Mouse (Mus musculus): ENCODE data around the gene Tmem190. TPM values are rescaled to one million over a fixed set of nuclear protein-coding genes. Genes with fewer than 3 reads are reported as not detected.
"Not testable (repeated sequence)": the region's sequence is repeated elsewhere in the genome, so short reads cannot be mapped to it uniquely, and the experiment has no call there.

Tmem190 gene
- total and polyA plus RNA-seq, 2 experiments from 2014 or later: not detected

- H3K27ac ChIP-seq (ENCODE audit: low read depth): peak overlapping the region; percentile 56
- H3K9ac ChIP-seq (replicated peaks; ENCODE audit: low read depth, low read length): peak overlapping the region; percentile 80
- H3K4me2 ChIP-seq (ENCODE audit: low read depth, low read length): peak overlapping the region; percentile 86
- H3K9me3 ChIP-seq (replicated peaks; ENCODE audit: control insufficient read depth, low read length): no peaks in the 10 kb centered on the region
- DNase-seq (ENCODE audit: low spot score) (peak; percentile 58), ATAC-seq (ENCODE audit: insufficient read depth, low read depth) (peak; percentile 29)
- H3K4me1 ChIP-seq (ENCODE audit: control insufficient read depth, insufficient read depth): peaks cover 6% of the 10 kb centered on the region; the same call in 1 of the 2 replicates
- H3K27me3 ChIP-seq (ENCODE audit: control insufficient read depth, insufficient read depth, low read length): no peaks in the 10 kb centered on the region
- 2% methylated on average over 55 of the region's 64 CpGs for WGBS
- H3K4me3 ChIP-seq (ENCODE audit: low read depth, low read length): peak overlapping the region; percentile 61
- TF ChIP-seq CTCF (IDR thresholded peaks at IDR 0.05; ENCODE audit: low read depth): peak; percentile 23; the same call in 1 of the 2 replicates
- no peak for TF ChIP-seq EP300 (IDR thresholded peaks at IDR 0.05; ENCODE audit: low read depth)
- H3K36me3 ChIP-seq (replicated peaks; ENCODE audit: control insufficient read depth, insufficient read depth, low read length): peaks cover under 1% of the 10 kb centered on the region; the same call in 1 of the 2 replicates
Measured at GRCm38 (mm10) chr7:4788499-4789435, 6.0 kb downstream of the Tmem190 start.

- H3K4me2 ChIP-seq (ENCODE audit: low read depth, low read length): peak within 1 kb of the TSS; percentile 86
- TF ChIP-seq EP300 (IDR thresholded peaks at IDR 0.05; ENCODE audit: low read depth): no peak
- TF ChIP-seq CTCF (IDR thresholded peaks at IDR 0.05; ENCODE audit: low read depth): no peak
- H3K36me3 ChIP-seq (replicated peaks; ENCODE audit: control insufficient read depth, insufficient read depth, low read length): peaks cover 8% of the 10 kb centered on the region
- DNase-seq (ENCODE audit: low spot score): no peak
- ATAC-seq (ENCODE audit: insufficient read depth, low read depth): no peak
- no peaks in the 10 kb centered on the region for H3K9me3 ChIP-seq (replicated peaks; ENCODE audit: control insufficient read depth, low read length)
- no peaks in the 10 kb centered on the region for H3K27me3 ChIP-seq (ENCODE audit: control insufficient read depth, insufficient read depth, low read length)
- peak within 1 kb of the TSS; percentile 61 for H3K4me3 ChIP-seq (ENCODE audit: low read depth, low read length)
- 8% methylated on average over 40 of the region's 40 CpGs for WGBS
- peaks cover 6% of the 10 kb centered on the region; the same call in 1 of the 2 replicates for H3K4me1 ChIP-seq (ENCODE audit: control insufficient read depth, insufficient read depth)
- H3K27ac ChIP-seq (ENCODE audit: low read depth): peak within 1 kb of the TSS; percentile 56
- H3K9ac ChIP-seq (replicated peaks; ENCODE audit: low read depth, low read length): peak within 1 kb of the TSS; percentile 80
Measured at GRCm38 (mm10) chr7:4789436-4789935, 6.7 kb downstream of the Tmem190 start, which contains the start of gene Tmem238. TSS of gene Tmem238 (minus strand) at chr7:4789656.

GRCm38 (mm10) chr7:4792278-4793212 is 9.8 kb downstream of the Tmem190 start, which contains the start of gene Rpl28:
TSS of gene Rpl28 (plus strand) at chr7:4792874.
- DNase-seq (ENCODE audit: low spot score) (peak; percentile 99), ATAC-seq (ENCODE audit: insufficient read depth, low read depth) (peak; percentile 91)
- Histone ChIP-seq H3K36me3 (replicated peaks; ENCODE audit: control insufficient read depth, insufficient read depth, low read length) (peaks cover 30% of the 10 kb centered on the region), H3K9me3 (replicated peaks; ENCODE audit: control insufficient read depth, low read length) (no peaks in the 10 kb centered on the region), H3K4me2 (ENCODE audit: low read depth, low read length) (peak within 1 kb of the TSS; percentile 79), H3K4me1 (ENCODE audit: control insufficient read depth, insufficient read depth) (peaks cover 6% of the 10 kb centered on the region; the same call in 1 of the 2 replicates), H3K9ac (replicated peaks; ENCODE audit: low read depth, low read length) (peak within 1 kb of the TSS; percentile 88), H3K4me3 (ENCODE audit: low read depth, low read length) (peak within 1 kb of the TSS; percentile 74), H3K27ac (ENCODE audit: low read depth) (peak within 1 kb of the TSS; percentile 95), H3K27me3 (ENCODE audit: control insufficient read depth, insufficient read depth, low read length) (no peaks in the 10 kb centered on the region)
- TF ChIP-seq EP300 (IDR thresholded peaks at IDR 0.05; ENCODE audit: low read depth): no peak
- no peak for TF ChIP-seq CTCF (IDR thresholded peaks at IDR 0.05; ENCODE audit: low read depth)
- WGBS: 1% methylated on average over 50 of the region's 54 CpGs

GRCm38 (mm10) chr7:4793248-4793647 is 10.5 kb downstream of the Tmem190 start:
- ATAC-seq (ENCODE audit: insufficient read depth, low read depth): peak; percentile 5; the same call in 1 of the 2 replicates
- 1% methylated on average over 31 of the region's 31 CpGs for WGBS
- H3K9me3 ChIP-seq (replicated peaks; ENCODE audit: control insufficient read depth, low read length); H3K27me3 ChIP-seq (ENCODE audit: control insufficient read depth, insufficient read depth, low read length); H3K4me1 ChIP-seq (ENCODE audit: control insufficient read depth, insufficient read depth); DNase-seq (ENCODE audit: low spot score): not testable (repeated sequence)
- peak overlapping the region; percentile 74 for H3K4me3 ChIP-seq (ENCODE audit: low read depth, low read length)
- H3K9ac ChIP-seq (replicated peaks; ENCODE audit: low read depth, low read length): peak overlapping the region; percentile 88
- peaks cover 33% of the 10 kb centered on the region for H3K36me3 ChIP-seq (replicated peaks; ENCODE audit: control insufficient read depth, insufficient read depth, low read length)
- peak overlapping the region; percentile 79 for H3K4me2 ChIP-seq (ENCODE audit: low read depth, low read length)
- H3K27ac ChIP-seq (ENCODE audit: low read depth): peak overlapping the region; percentile 95

- H3K4me2 ChIP-seq (ENCODE audit: low read depth, low read length): peak overlapping the region; percentile 79
- H3K27ac ChIP-seq (ENCODE audit: low read depth): peak overlapping the region; percentile 95; the same call in 1 of the 2 replicates
- 38% methylated on average over 4 of the region's 4 CpGs for WGBS
- DNase-seq (ENCODE audit: low spot score) (no peak), ATAC-seq (ENCODE audit: insufficient read depth, low read depth) (no peak)
- no peaks in the 10 kb centered on the region for H3K27me3 ChIP-seq (ENCODE audit: control insufficient read depth, insufficient read depth, low read length)
- H3K4me3 ChIP-seq (ENCODE audit: low read depth, low read length): peak overlapping the region; percentile 74
- no peaks in the 10 kb centered on the region for H3K9me3 ChIP-seq (replicated peaks; ENCODE audit: control insufficient read depth, low read length)
- peak overlapping the region; percentile 88 for H3K9ac ChIP-seq (replicated peaks; ENCODE audit: low read depth, low read length)
- peaks cover 2% of the 10 kb centered on the region; the same call in 1 of the 2 replicates for H3K4me1 ChIP-seq (ENCODE audit: control insufficient read depth, insufficient read depth)
- TF ChIP-seq CTCF (IDR thresholded peaks at IDR 0.05; ENCODE audit: low read depth): no peak
- H3K36me3 ChIP-seq (replicated peaks; ENCODE audit: control insufficient read depth, insufficient read depth, low read length): peaks cover 33% of the 10 kb centered on the region
Measured at GRCm38 (mm10) chr7:4793674-4794073, 10.9 kb downstream of the Tmem190 start.
